Mouse (Mus musculus) A20 (cell line): ENCODE results near the gene Gins2.

Experiments used
- DNase-seq: peaks from one replicate; pipeline ENCODE4 v3.0.0-alpha.2; 2011; ENCODE audit warnings: low read depth, low spot score

Gene Gins2

DNA sequence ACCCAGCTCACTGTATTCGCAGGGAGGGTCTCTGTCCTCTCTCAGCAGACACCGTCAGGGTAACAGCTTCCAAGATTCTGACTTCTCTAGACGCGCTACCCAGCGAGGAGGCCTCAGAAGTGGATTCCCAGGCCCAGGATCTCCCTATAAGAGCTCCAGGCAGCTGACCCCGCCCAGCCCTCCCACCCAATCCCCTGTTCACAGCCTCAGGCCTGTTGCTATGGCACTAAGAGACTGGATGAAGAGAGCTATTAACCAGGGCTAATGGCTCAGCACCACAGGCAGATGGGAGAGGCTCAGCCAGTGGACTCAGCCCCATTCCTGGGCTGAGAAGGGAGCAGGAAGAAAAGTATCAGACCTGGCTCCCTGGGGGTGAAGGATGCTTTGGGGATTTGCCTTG is 13.6 kb upstream of the Gins2 start:
- DNase-seq, result no peak

DNA sequence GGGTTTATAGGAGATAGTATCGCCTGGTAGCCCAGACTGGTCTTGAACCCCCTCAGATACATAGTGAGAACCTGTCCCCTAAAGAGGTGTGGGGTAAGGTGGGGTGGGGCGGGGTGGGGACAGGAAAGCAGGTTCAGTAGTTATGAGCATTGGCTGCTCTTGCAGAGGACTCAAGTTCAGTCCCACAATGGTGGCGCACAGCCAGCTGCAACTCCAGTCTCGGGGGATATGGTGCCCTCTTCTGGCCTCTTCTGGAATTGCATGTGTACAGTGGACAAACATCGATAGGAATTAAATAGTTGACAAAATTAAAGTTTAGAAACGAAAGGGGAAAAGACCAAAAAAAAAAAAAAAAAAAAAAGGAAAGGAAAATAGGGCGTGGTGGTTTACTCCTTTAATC is 10.4 kb upstream of the Gins2 start:
- DNase-seq, result peak; percentile 74

DNA sequence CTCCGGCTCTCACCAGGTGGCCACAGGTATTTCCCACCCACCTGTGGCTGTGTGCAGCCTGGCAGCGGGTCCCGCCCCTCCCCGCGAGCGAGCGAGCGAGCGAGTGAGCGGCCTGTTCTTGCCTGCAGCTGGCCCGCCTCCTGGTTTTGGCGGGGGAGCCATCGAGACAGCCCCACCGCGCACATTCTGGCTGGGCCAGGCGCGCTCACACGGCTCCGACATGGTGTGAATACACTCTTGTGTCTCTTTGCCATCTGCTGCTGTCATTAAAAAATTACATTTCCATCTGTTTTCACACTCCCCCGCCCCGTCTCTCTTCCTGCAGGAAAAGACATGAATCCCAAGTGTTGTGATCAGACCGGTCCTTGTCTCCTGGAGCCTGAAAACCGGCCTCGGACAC is 9.5 kb upstream of the Gins2 start:
- DNase-seq, result no peak

DNA sequence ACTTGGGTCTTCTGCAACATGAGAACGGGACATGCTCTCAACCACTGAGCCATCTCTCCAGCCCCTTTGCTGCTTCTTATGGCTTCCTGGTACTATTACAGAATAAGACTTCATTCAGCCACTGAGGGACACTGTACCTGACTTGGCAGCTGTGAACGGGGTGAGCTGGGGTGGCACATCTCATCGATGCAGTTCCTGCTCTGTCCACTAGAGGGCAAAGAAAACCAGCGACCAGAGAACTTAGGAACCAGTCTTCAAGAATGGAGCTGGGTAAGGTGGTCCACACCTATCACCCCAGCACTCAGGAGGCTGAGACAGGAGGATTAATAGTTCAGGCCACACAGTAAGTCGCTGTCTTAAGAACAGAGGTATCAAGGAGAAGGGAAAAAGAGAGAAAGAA is 6.9 kb upstream of the Gins2 start:
- peak; percentile 80 for DNase-seq

DNA sequence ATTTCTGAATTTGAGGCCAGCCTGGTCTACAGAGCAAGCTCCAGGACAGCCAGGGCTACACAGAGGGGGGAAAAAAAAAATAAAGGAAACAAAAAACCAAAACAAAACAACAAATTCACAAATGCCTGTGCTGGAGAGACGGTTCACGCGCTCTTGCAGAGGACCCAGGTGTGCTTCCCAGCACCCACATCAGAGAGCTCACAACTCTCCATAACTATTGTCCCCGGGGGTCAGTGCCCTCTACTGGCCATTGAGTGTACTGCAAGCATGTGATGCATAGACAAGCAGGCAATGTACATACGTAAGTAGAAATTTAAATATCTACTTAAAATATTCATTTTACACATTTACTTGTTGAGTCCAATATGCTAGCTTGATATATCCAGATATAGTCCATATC is 5.5 kb upstream of the Gins2 start:
- peak; percentile 52 for DNase-seq

DNA sequence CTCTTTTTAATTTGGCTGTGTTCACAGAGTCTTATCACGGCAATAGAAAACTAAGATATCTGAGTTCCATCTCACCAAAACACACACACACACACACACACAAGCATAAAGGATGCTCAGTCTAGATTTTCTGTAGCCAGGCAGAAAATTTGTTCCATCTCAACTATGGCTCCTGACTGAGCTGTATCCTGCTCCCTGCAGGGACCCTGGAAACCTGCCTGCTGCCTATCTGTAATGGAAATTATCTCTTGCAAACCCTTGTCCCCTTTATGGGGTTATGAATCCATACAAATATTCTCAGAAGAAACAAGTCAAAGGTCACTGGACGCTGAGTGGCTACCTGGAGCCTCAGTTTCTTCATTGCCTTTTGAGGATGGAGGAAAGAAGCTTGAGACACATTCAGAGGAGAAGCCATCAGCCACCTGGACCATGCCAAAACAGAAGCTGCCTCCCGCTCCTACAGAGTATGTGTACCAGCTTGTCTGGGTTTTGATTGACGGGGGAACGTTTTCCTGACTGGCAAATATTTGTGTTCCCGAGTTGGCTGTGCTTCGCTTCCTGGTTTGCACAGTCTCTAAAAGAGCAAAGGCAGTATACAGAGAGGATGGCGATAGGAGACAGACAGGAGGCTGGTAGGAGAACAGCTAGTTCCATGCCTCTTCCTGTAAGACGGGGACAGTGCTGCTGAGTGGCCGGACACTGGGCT is 2.6 kb upstream of the Gins2 start:
- DNase-seq, result no peak

DNA sequence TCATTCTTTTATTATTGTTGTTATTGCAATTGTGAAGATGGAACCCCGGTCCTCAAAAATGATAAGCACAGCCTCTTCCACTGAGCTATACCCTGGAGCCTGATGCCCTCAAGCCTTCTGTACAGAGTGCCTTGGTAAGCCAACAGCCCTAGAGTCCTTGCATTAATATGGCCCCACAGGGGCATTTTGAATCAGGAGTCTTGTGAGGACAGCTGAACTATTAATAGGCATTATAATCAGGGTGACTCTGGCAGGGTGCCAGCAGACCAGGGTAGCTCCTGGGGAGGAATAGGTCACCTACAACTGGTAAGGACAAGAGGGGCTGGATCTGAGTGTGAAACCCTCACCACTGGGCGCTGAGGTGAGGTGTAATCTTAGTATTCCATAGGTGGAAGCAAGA is 817 bp upstream of the Gins2 start:
- DNase-seq, result peak; percentile 35

DNA sequence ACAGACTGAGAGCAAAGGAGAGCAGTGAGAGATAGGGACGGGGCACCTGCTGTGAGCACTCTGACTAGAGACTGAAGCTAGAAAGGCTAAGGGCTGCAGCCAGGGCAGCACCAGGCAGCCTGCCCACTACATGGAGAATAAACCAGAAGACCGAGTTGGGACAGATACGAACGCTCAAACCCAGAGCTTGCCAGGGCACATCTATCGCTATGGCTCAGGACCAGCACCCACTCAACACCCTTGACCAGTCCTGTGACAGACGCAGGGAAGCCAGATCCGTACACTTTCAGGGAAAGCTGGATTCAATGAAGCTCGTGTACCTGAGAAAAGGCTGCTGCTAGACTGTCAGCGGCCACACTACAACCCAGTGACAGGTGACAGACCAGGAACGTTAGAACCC is 3.6 kb downstream of the Gins2 start:
- no peak for DNase-seq

DNA sequence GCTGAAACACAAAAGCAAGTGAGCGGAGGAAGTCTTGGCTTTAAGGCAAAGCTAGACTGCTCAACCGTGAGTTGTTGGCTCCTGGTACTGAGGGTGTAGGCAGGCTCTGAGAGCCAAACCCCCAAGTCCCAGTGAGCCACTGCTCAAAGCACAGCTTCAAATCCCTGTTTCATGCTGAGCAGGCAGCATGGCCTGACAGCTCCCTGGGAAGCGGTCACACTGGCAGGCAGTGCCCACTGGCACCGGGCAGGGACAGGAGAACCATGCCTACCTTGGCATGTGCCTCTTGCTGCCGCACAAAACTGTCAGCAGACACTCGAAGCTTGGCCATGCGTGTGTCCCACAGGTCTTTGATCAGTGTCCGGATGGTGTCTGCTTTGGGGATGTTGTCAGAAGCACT is 7.3 kb downstream of the Gins2 start:
- DNase-seq, result no peak

DNA sequence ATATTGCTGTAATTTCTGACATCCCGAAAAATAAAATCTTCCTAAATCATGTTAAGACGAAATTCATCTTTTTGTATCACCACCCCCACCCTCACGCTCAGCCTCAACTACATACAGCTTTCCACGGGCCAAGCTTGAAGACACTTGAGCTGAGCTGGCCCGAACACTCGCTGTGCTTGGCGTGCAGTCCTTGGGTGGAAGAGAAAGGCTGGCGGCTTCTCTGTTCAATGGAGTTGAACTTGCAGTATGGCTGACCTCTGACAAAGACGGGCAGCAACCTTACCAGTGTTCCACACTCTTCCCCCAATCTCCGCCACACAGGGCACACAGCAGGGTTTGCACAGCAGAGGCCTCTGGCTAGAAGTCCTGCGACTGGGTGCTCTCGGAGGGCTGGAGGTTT is 7.8 kb downstream of the Gins2 start:
- no peak for DNase-seq

DNA sequence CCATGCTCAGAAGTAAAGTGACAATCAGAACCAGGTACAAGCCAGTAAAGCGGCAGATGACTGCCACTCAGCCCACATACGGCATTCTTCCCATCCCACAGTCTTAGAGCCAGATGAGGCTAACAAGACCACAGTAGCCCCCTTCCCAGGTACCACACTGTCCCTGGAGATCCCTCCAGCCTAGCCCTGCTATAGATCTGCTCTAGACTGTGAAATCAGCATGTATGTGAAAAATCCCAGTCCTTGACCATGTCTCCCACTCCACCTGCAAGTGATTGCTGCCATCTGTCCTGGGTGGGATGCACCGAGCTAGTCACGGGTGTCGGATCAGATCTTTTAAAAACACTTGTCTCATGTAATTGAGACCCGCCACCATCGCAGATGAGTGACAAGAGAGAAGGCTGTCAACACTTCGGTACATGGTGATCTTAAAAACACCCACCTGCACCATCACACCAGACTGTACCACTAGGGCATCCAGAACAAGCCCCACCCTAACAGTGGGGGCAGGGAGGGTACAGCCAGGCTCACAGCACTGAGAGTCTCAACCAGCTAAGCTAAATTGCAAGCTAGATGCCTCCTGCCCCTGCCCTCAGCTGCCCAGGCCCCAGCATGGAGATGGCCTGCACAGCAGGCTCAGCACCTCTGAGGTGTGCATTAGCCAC is 8.6 kb downstream of the Gins2 start:
- DNase-seq, result no peak

DNA sequence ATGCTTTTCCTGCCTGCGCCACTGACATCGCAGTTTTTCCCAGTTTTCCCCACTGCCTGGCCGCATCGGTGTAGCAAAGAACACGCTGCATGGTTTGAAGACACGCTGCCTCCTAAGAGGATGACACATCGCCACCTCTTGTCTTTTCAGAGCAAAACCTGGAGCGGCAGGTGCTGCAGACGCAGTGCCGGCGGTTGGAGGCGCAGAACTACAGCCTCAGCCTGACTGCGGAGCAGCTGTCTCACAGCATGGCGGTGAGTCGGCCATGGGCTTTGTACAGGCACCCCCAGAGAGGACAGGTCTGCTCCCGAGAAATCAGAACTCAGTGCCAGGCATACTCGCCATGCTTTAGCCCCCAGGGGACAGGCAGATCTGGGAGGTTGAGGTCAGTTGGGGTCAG is 11.3 kb downstream of the Gins2 start:
- no peak for DNase-seq

DNA sequence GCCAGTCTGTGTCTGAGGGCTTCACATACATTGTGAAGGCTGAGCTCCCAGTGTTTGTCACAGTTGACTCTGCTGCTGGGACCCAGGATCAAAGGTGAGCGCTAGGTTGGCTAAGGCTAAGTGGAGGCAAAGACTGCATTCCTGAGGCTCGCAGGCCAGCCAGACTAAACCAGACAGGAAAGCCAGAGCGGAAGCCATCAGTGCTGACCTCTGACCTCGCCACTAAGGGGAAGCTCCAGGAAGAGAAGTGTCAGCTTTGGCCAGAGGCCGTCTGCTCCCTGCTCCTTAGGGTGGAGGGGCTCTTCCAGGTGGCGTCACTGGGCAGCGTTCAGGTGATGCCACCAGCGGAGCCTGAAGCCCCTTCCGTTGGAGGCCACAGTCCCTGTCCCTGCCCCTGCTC is 13.3 kb downstream of the Gins2 start:
- DNase-seq, result no peak

DNA sequence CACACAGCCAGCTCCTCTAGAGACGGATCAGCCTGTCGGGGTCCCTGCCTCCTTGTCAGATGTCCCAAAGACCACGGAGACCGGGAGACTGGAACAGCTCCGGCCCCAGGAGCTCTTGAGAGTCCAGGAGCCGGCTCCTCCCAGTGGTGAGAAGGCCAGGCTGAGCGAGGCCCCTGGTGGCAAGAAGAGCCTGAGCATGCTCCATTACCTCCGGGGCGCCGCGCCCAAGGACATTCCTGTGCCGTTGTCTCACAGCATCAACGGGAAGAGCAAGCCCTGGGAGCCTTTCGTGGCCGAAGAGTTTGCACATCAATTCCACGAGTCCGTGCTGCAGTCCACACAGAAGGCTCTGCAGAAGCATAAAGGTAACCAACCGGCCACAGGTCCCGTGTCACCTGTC is 14.2 kb downstream of the Gins2 start:
- DNase-seq, result no peak

DNA sequence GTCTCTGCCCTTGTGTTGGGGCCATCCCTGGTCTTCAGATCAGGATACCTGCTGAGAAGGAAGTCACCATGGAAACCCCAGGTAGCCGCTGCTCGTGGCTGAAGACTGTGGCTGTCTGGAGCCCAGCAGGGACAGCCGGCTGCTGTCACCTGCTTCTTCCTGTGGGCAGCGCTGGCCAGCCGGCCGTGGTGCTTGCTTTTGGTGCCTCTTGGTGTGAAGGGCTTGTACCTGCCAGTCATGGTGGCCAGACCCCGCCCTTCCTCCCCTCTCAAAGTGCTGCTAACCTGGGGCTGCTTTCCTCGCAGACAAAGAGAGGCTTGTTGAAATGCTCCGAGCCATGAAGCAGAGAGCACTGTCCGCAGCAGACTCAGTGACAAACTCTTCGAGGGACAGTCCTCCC is 15.2 kb downstream of the Gins2 start:
- DNase-seq, result no peak

DNA sequence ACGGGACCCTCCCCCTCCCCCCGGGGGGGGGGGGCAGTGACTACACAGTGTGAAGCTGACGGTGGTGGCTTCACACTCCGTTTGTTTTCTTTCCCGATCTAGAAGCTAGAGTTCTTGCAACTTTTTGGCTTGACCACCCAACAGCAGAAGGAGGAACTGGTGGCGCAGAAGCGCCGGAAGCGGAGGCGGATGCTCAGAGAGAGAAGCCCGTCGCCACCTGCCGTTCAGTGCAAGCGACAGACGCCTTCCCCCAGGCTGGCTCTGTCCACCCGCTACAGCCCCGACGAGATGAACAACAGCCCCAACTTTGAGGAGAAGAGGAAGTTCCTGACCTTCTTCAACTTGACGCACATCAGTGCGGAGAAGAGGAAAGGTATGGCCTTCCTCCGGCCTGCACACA is 16.6 kb downstream of the Gins2 start:
- no peak for DNase-seq

DNA sequence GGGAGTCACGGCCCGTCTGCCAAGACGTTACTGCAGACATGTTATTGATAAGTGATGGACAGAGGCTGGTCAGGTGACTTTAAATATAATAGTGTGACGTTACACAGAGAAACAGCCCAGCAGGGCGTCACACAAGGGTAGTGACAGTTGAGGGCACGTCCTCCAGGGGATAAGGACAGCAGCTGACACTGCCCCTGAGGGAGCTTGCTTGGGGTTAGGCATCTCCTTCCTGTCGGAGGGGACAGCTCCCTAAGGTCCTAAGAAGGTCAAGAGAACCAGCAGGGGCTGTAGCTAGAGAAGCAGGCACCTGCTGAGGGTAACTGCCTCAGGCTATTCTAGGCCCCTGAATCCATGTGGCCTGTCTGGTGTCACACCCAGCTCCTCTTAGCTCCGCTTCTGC is 17.5 kb downstream of the Gins2 start:
- no peak for DNase-seq

DNA sequence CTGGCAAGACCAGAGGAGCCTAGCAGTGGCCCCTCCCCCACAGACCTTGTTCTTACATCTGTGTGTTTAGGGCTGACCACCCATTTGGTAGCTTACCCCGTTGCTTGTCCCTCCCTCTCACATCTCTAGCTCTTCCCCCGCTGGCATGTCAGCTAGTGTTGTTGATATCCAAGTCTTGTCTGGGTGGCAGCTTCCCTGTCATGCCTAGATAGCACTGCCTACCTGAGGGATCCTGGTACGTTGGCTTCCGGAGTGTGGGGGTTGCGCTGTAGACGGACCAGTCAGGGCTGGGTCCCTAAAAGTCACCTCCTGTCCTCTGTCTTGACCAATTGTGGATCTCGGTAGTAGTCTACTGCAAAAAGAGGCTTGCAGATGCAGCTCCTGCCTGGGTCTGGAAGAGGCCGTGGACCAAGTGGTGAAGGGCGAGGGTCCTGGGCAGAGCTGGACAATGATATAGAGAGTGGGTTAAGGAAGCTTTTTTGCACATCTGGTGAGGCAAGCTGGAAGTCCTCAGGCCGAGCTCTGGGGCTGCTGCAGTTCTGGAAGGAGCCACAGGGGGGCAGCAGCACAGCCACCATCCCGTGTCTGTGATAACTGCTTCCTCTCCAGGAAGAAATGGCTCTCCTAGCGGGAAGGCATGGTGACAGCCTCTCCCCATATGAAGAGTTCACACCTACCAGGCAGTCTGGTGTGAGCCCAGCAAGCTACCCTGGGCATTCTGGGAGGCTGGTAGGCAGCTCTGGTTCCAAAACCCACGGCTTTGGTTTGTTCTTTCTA is 19.0 kb downstream of the Gins2 start:
- DNase-seq, result peak; percentile 60

DNA sequence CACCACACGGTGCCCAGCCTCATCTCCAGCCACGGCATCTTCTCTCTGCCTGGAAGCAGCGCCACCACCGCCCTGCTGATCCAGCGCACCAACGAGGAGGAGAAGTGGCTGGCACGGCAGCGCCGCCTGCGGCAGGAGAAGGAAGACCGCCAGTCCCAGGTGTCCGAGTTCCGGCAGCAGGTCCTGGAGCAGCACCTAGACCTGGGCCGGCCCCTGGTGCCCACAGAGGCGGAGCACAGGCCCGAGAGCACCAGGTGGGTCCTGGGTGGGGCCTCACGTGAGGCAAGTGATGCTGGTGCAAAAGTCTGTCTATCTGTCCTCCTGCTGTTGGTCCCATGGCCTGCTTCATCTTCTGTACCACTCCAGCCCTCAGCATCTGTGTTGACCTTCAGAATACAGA is 20.0 kb downstream of the Gins2 start:
- DNase-seq, result no peak

DNA sequence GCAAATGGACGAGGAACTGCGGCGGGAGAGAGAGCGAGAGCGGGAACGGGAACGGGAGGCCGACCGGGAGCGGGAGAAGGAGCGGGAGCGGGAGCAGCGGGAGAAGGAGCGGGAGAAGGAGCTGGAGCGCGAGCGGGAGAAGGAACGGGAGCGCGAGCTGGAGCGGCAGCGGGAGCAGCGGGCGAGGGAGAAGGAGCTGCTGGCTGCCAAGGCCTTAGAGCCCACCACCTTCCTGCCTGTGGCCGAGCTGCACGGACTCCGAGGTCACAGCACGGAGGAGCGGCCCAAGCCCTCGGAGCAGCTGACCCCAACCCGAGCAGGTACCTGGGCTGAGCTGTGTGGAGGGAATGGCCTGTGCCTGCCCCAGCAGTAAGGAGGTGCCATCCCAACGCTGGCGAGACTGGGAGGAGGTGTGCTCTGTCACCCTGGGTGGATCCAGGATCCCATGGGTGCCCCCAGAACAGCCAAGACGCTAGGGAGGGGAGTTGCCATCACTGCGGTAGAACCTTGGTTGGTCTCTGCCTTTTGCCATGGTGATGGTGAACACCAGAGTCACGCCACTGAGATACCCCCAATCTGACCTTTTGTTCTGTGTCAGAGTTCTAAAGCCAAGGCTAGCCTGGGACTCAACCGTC is 20.8 kb downstream of the Gins2 start:
- no peak for DNase-seq

DNA sequence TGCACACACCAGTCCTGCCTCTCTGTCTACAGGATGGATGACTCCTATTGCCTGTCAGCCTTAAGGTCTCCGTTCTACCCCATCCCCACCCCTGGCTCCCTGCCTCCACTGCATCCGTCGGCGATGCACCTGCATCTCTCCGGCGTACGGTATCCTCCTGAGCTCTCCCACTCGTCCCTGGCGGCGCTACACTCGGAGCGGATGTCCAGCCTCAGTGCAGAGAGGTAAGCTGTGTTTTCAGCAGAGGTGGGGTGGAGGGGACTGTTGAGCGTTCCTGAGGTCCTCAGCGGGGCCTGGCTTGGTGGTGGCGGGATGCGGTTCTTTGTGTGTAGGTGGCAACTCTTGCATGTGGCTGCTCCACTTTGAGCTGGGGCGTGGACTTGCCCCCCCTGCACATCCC is 21.4 kb downstream of the Gins2 start:
- no peak for DNase-seq

DNA sequence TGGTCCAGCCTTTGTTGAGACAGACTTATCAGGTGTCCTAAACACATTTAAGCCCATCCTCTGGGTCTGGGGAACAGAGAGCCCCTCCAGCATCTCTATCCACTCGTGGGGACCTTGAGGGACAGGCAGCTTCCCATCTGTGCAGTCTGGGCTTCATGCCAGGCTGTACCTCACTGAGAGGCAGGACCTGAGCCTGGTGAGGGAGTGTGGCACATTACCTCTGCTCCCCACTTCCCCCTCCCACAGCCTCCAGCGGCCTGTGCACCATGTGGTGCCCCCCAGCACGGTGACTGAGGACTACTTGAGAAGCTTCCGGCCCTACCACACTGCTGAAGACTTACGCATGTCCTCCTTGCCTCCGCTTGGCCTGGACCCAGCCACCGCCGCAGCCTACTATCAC is 22.4 kb downstream of the Gins2 start:
- no peak for DNase-seq
